Mouse (Mus musculus) bone marrow macrophage, adult 2 months (primary cell): Measurements from ENCODE around the gene Coro2a. TPM values are rescaled to one million over a fixed set of nuclear protein-coding genes. Genes with fewer than 3 reads are reported as not detected.

Experiments
- H3K27ac ChIP-seq: 2 replicates; pipeline ENCODE4 v1.5.1; 2012; ENCODE audit warnings: low read depth, low read length; ENCODE audit not compliant: insufficient read depth
- H3K4me1 ChIP-seq: 2 replicates; pipeline ENCODE4 v1.6.1; 2012; ENCODE audit warnings: low read length; ENCODE audit not compliant: control insufficient read depth, insufficient read depth
- H3K4me3 ChIP-seq: 2 replicates; pipeline ENCODE4 v1.5.1; 2012; ENCODE audit warnings: mild to moderate bottlenecking, low read length, moderate library complexity; ENCODE audit not compliant: insufficient read depth
- CTCF ChIP-seq: IDR thresholded peaks from 2 replicates; pipeline ENCODE4 v1.5.1; 2012; ENCODE audit warnings: low read depth, mild to moderate bottlenecking, low read length, moderate library complexity
- POLR2A ChIP-seq: IDR thresholded peaks from 2 replicates; pipeline ENCODE4 v1.6.1; 2012; ENCODE audit warnings: mild to moderate bottlenecking, low read depth, low read length, borderline replicate concordance
- polyA plus RNA-seq: library from polyadenylated mRNA; stranded (reverse); fragments of >200 nt; gene quantifications from 2 replicates; pipeline ENCODE4 v1.2.4, GENCODE M21; 2012; ENCODE audit not compliant: missing spikeins, insufficient read depth, insufficient read length

Gene Coro2a
- polyA plus RNA-seq, 1 experiment = 59.7 TPM

DNA sequence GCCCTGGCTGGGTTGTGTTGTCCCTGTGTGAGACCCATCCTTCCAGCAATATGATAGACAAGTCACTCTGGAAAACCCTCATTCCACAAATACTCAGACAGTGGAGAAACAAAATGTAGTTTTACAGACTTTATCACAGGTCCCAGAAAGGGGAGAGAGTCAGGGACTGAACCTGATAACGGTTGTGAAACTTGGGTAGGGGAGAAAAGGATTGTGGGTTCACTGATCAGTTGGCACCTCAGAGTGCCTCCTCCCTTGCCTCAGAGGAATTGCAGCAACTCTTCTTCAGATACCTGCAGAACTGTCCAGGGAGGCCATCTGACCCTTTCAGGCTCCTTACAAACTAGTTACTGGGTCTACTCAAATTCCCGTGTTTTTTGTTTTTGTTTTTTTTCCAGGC lies 30.5 kb upstream of the Coro2a start:
- Histone ChIP-seq H3K4me1 (peaks cover 24% of the 10 kb centered on the region), H3K27ac (no peak overlapping the region), H3K4me3 (no peak overlapping the region)
- TF ChIP-seq CTCF (no peak), POLR2A (no peak)

DNA sequence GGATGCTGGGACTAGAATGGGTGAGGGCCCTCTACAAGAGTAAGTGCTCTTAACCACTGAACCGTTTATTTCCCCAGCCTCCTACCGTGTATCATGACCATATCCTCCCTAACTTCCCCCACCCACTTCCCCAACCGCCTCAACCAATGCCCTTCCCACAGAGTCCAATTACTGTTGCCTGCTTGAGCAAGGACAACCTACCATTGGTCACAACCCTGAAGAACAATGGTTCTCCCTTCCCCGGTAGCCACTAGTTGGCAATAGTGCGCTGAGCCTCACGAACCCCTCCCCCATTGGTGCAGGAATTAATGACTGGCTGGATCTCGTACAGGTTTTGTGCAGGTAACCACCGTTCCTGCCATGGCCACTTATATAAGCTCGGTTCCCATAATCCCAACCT lies 28.4 kb upstream of the Coro2a start:
- H3K4me3 ChIP-seq = no peak overlapping the region
- no peak overlapping the region for H3K27ac ChIP-seq
- TF ChIP-seq CTCF = no peak
- no peak for TF ChIP-seq POLR2A
- H3K4me1 ChIP-seq = peaks cover 29% of the 10 kb centered on the region

DNA sequence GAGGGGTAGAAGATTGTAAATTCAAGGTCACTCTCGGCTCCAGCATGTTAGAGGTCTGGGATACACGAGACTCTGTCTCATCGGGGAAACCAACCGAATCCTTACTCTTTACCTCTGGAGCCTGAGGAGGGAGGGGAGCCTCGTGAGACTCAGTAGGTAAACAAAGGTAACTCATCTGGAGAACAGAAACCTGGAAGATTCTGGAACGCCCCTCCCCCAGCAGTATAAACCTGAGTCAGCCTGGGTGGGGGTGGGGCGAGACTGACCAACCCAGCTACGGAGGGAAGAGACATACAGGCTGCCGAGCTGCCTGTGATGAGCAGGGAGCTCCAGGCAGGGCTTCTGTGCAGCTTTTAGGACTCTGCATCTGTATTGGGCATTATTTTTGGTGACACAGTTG lies 26.9 kb upstream of the Coro2a start:
- no peak overlapping the region for H3K4me3 ChIP-seq
- no peak for TF ChIP-seq CTCF
- no peak for TF ChIP-seq POLR2A
- H3K4me1 ChIP-seq = peaks cover 29% of the 10 kb centered on the region
- no peak overlapping the region for H3K27ac ChIP-seq

DNA sequence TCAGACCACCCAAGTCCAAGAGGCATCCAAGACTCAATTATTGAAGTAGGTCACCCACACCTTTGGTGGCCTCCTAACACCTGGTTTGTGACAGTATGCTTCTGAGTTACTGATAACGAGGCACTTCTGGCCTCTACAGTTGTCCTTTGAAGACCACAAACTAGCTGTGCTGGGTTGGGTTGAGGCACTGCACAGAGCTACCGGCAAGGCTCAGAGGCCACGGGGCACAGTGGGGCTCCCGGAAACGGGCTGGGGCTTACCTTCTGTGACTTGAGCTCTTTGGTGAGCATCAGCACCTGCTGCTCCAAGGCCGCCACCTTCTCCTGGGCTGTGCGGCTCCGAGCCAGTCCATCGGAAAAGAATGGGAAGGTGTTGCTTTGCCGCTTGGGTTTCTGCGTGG lies 26.1 kb upstream of the Coro2a start:
- peaks cover 29% of the 10 kb centered on the region for H3K4me1 ChIP-seq
- no peak overlapping the region for H3K27ac ChIP-seq
- no peak overlapping the region for H3K4me3 ChIP-seq
- TF ChIP-seq POLR2A (no peak), CTCF (no peak)

DNA sequence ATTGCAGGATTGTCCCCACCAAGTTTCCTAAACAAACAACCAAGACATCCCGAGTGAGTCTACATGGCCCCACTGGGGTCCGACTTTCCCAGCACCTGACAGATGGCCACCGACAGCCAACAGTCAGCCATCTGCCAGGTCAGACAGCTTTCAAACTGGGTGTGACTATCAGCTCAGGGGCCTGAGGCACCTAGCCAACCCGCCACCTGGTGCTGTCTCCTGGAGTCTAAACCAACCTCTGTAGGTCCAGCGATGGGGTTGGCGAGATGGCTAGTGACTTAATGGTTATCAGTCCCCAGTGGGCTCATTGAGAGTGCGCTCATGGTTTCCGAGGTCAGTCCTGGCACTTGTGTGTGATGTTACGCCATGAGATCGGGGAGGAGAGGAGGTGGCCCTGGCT lies 23.1 kb upstream of the Coro2a start:
- H3K4me3 ChIP-seq = no peak overlapping the region
- H3K4me1 ChIP-seq = peaks cover 21% of the 10 kb centered on the region
- no peak for TF ChIP-seq CTCF
- TF ChIP-seq POLR2A = no peak

DNA sequence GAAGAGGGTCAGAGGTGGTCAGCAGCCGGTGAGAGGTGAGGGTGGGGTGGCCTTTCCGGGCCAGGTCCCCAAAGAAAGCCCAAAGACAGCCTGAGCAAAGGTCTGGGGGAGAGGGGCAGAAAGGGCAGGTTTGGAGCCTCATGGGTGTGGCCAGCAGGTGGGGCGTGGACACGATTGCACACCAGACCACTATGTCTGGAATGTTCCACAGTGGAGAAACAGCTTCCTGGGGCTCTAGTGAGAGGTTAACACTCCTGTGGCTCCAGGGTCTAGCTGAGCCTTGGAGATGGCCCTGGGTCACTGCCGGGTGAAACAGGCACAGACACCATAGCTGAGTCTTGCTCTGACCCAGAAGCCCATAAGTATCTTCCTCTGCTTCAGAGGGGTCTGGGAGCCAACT lies 21.0 kb upstream of the Coro2a start:
- TF ChIP-seq POLR2A (no peak), CTCF (no peak)
- Histone ChIP-seq H3K4me1 (peaks cover 12% of the 10 kb centered on the region), H3K27ac (no peak overlapping the region), H3K4me3 (no peak overlapping the region)

More for the DNA sequence above, 23.1 kb upstream of the Coro2a start:
- no peak overlapping the region for H3K27ac ChIP-seq

DNA sequence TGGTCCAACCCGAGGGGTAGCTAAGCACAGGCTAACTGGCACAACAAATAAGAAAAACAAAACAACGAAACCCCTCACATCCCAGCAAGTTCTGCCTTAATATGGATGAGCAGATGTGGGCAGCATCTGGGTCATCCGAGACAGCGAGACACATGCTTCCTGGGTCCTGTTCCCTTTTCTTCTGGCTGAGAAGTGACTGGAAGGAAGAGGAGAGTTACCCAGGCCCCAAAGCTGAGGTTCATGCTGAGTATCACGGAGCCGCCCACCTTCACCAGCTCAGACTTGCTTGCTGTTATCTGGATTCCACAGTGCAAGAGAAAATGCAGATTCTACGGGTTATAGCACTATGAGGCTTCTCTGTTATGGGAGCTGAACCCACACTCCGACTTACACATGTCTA lies 18.9 kb upstream of the Coro2a start:
- peaks cover under 1% of the 10 kb centered on the region for H3K4me1 ChIP-seq
- H3K4me3 ChIP-seq = no peak overlapping the region
- no peak overlapping the region for H3K27ac ChIP-seq
- TF ChIP-seq CTCF = no peak
- no peak for TF ChIP-seq POLR2A

DNA sequence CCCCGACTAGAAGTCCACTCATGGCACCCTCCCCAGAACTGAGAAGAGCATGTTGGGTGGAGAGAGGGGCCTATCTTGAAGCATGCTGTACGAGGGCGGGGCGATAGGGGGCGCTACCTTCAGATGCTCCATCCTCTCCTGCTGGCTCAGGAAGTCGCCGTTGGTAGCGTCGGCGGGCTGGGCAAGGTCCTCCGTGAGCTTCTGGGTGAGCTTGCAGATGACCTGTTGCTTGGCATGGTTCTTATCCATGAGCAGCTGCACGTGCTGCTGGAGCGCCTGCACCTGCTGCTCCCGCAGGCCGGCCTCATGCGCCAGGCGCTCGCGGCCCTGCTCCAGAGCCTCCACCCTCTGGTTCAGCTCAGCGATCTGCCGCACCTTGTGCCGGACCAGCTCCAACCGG lies 18.3 kb upstream of the Coro2a start:
- Histone ChIP-seq H3K4me3 (no peak overlapping the region), H3K4me1 (no peaks in the 10 kb centered on the region)
- no peak for TF ChIP-seq CTCF
- no peak for TF ChIP-seq POLR2A

DNA sequence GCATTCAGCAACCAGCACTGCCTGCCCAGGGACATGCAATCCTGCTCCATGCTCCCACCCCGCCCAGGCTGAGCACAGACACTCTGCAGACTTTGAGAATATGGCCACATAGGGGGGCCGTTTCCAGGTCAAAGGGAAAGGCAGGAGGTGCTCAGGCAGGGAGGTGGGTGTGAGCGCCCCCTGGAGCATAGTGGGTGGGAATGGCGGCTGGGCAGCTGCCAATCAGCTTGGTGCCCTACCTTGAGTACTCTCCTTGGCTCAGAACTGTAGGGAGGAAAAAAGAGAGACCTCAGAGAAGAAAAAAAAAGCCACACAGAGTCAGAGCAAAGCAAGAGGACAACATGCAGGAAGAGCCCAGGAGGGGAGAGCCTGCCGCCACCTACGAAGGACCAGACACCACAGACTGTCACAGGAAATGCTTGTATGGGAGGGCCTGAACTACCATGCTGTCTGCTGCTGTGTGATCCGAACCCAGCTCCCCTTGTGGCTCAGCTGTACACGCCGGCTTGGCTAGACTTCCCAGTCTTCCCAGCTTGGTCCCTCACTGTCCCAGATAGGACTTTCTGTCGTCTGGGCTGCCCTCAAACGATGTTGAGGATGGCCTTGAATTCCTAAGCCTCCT lies 16.3 kb upstream of the Coro2a start:
- Histone ChIP-seq H3K4me1 (no peaks in the 10 kb centered on the region), H3K4me3 (no peak overlapping the region), H3K27ac (no peak overlapping the region)
- TF ChIP-seq CTCF (peak; percentile 32; the same call in 1 of the 2 replicates), POLR2A (no peak)

More for the DNA sequence above, 18.3 kb upstream of the Coro2a start:
- no peak overlapping the region for H3K27ac ChIP-seq

DNA sequence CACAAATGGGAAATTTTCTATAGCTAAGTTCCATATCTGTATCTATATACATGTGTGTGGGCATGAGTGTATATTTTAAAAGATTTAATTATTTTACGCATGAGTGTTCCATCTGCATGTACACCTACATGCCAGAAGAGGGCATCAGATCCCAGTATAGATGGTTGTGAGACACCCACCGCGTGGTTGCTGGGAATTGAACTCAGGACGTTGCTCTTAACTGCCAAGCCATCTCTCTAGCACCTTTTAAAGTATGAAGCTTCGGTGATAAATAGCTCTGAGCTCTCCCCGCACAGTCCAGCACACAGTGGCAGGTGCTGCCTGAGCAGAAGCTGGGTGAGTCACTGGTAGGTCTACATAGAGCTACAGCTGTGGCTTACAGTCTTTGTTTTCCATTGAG lies 15.4 kb upstream of the Coro2a start:
- TF ChIP-seq CTCF (peak; percentile 72), POLR2A (no peak)
- H3K4me1 ChIP-seq = no peaks in the 10 kb centered on the region

DNA sequence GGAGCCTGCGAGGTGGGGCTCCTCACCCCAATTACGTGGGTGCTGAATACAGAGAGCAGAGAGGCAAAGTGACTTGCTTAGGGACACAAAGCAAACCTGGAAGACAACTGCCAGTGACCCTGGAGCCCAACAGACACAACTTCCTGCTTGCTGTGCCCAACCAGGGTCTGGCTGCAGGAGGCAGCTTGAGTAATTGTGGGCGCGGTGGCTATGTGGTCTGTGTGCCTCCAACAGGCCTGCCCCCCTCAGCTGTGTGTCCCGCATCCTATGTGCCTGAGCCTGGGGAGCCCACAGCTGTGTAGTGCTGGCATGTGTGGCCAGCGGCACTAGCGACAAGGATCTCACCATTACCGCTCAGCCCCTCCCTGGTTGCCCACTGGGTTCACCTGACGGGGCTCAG lies 12.6 kb upstream of the Coro2a start:
- H3K4me1 ChIP-seq = no peaks in the 10 kb centered on the region
- H3K4me3 ChIP-seq = no peak overlapping the region
- TF ChIP-seq POLR2A = no peak
- no peak for TF ChIP-seq CTCF
- H3K27ac ChIP-seq = no peak overlapping the region

More for the DNA sequence above, 15.4 kb upstream of the Coro2a start:
- Histone ChIP-seq H3K4me3 (no peak overlapping the region), H3K27ac (no peak overlapping the region)

DNA sequence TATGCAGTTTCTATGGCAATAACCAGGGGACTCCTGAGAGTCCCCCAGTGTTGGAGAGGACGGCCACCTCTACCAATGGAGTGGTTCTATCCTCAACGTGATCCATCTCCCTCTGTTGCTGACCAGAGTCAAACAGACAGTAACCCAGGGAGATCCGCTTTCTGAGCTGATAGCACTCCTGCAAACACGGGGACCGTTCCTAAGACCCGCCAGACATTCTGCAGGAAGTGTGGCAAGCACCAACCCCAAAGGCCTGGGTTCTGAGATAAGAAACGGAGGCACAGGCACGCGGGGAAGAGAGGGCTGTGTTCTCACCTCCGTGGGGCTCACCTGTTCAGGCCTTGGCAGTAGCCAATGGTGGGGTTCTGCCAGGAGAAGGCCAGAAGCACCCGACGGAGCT lies 11.6 kb upstream of the Coro2a start:
- no peaks in the 10 kb centered on the region for H3K4me1 ChIP-seq
- no peak for TF ChIP-seq POLR2A
- no peak for TF ChIP-seq CTCF
- H3K4me3 ChIP-seq = no peak overlapping the region
- H3K27ac ChIP-seq = no peak overlapping the region
